Mouse (Mus musculus) stomach, postnatal 0 days (tissue): ENCODE measurements around the gene Prcd.

Experiments used
- CTCF ChIP-seq: IDR thresholded peaks from 2 replicates; pipeline ENCODE4 v1.5.1; 2016; ENCODE audit warnings: antibody characterized with exemption, low read depth, mild to moderate bottlenecking, moderate library complexity
- EP300 ChIP-seq: optimal IDR thresholded peaks from 2 replicates; pipeline ENCODE3; 2016; ENCODE audit warnings: antibody characterized with exemption

DNA sequence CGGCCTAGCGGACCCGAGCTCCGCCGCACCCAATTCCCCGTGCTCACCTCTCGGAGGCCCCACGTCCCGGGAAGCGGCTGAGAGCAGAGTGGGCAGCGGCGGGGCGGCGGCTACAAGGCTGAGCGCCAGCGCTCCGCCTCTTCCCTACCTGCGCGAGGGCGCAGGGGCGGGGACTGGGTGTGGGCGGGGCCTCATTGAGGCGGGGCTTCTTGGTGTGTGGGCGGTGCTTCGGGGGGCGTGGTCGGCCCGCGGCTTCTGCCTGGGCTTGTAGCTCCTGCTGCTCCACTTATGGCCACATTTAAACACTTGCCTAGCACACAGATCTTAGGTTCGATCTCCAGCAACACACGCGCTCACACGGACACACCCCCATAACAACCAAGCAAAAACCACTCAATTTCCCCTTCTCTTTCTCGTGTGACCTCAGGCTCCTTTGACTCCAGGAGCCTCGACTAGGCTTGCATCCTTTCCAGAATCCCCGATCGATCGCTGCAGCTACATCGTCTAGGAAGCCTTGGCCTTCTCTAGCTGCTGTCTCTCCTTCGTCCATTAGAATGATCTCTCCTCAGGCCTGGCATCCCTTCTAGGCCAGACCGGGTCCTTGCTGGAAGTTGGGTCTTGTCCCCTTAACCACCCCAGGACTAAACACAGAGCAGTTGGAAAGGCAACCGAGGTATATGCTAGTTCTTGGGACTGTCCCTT is 29.1 kb upstream of the Prcd start:
- TF ChIP-seq CTCF (no peak), EP300 (no peak)
